Mouse (Mus musculus): ENCODE measurements around the gene A030014E15Rik.
"Not testable (repeated sequence)": the region's sequence is repeated elsewhere in the genome, so short reads cannot be mapped to it uniquely, and the experiment has no call there.

The A030014E15Rik gene

GRCm38 (mm10) chr1:82924650-82925049 is at the start of gene A030014E15Rik:
Gene A030014E15Rik (plus strand): TSS chr1:82924917.
- DNase-seq (ENCODE audit: low spot score in 2 of 2), result no peak

- DNase-seq (ENCODE audit: low spot score in 2 of 2), result no peak
These were observed 45.5 kb upstream of the A030014E15Rik start for GRCm38 (mm10) chr1:82879172-82879571.

DNA sequence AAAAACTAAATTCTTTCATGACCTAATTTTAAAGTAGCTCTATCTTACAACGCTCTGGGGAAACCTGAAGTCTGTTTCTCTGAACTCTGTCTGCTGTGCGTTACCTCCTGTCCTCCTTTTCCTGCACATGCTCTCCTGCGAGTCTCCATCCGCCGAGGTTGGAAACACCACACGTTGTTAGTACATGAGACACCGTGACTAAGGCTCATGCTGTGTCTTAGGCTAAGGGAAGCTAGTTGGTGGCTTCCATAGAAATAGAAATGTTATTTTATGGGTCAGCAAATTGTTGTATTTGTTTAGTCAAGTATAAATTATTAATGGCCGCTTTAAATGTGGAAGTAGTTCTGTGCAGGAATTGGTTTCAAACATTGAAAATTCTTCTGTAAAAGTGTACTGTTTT is 44.5 kb upstream of the A030014E15Rik start:
- no peak for DNase-seq (ENCODE audit: low spot score in 2 of 2)

- no peak for DNase-seq (ENCODE audit: low spot score in 2 of 2)
These were observed 31.4 kb upstream of the A030014E15Rik start for GRCm38 (mm10) chr1:82893269-82893668.

DNA sequence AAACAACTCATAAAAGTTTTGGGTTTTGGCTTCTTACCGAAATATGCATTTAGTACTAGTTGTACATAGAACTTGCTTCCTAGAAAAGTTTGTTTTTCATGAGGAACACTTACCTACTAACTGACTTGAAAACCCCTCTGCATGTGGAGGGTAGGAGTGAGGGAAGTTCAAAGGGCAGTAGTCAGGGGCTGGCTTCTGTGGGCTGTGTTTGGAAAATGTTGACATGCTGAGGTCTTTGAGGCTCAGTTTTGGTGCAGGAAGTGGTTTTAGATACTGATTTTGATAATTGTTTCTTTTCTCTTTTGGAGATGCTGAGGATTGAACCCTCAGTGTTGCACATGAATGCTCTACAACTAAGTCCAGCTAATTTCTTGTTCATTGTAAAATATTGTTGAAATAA is 24.1 kb upstream of the A030014E15Rik start:
- no peak for DNase-seq (ENCODE audit: low spot score in 2 of 2)

- DNase-seq (ENCODE audit: low spot score in 2 of 2), result no peak
These were observed 23.5 kb upstream of the A030014E15Rik start for GRCm38 (mm10) chr1:82901201-82901600.

GRCm38 (mm10) chr1:82905886-82906285 is 18.8 kb upstream of the A030014E15Rik start:
- no peak for DNase-seq (ENCODE audit: low spot score in 2 of 2)

- DNase-seq (ENCODE audit: low spot score in 2 of 2), result no peak
These were observed 11.7 kb upstream of the A030014E15Rik start, which contains the start of gene A030005L19Rik for GRCm38 (mm10) chr1:82913025-82913424. Gene A030005L19Rik (plus strand): TSS chr1:82913325.

GRCm38 (mm10) chr1:82913434-82913833 is 11.3 kb upstream of the A030014E15Rik start:
- DNase-seq (ENCODE audit: low spot score in 2 of 2), result not testable (repeated sequence)

DNA sequence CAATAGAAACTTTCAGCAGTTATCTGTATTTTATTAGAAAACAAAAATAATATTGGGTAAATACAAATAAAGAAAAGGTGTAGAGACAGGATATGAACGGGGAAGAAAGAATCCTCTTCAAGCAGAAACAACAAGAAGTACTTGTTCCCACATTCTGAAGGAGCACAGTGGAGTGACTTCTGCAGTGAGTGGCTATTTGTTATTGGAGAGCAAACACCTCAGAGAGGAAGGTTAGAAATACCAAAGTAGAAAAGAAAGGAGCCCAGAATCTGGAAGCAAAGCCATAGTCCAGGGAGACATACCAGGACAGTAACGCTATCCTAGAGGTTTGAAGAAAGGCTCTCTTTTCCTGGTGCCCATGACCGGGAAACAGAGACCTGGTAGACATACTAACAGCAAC is 5.8 kb downstream of the A030014E15Rik start:
- DNase-seq (ENCODE audit: low spot score in 2 of 2), result not testable (repeated sequence)

- DNase-seq (ENCODE audit: low spot score in 2 of 2), result not testable (repeated sequence)
These were observed 6.6 kb downstream of the A030014E15Rik start, which contains the start of gene Gm6217 for GRCm38 (mm10) chr1:82931326-82931725. Gene Gm6217 (minus strand): TSS chr1:82931399.

DNA sequence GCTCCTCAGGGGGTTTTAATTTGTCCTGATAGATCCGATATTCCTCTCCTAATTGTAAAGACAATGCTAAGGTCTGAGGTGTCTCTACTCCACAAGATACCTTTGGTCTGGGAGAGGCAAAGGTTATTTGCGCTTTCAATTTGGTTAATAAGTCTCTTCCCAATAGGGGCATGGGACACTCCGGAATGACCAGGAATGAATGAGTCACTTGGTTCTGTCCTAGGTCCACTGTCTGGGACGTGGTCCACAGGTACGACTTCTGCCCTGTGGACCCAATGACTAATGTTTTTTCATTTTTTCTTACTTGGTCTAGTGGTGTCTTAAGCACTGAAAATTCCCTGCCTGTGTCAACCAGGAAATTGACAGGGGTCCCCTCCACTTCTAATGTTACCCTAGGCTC is 13.9 kb downstream of the A030014E15Rik start:
- no peak for DNase-seq (ENCODE audit: low spot score in 2 of 2)

GRCm38 (mm10) chr1:82942505-82942904 is 17.8 kb downstream of the A030014E15Rik start:
- not testable (repeated sequence) for DNase-seq (ENCODE audit: low spot score in 2 of 2)

DNA sequence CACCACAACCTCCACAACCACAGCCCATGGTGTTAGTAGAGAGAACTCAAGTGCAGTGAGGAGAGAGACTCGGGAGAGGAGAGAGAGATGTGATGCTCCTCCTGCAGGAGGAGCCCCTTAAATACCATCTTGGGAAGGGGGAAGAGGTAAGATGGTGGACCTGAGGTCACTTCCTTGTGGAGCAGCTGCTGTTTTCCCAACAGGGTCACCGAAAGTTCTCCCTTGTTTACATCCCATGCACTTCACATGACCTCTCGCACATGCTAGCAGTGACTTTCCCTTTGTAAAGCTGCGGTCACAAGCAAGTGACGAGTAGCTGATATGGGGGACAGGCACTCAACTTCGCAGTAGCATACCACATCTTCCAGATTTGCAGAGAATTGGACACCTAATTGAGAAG is 18.6 kb downstream of the A030014E15Rik start, which contains the start of gene A030003K21Rik:
Gene A030003K21Rik, minus strand, starts transcription at position 94 of the 400 bp plus-strand sequence.
- DNase-seq (ENCODE audit: low spot score in 2 of 2), result not testable (repeated sequence)

- not testable (repeated sequence) for DNase-seq (ENCODE audit: low spot score in 2 of 2)
These were observed 21.3 kb downstream of the A030014E15Rik start for GRCm38 (mm10) chr1:82946029-82946428.

- DNase-seq (ENCODE audit: low spot score in 2 of 2), result no peak
These were observed 23.9 kb downstream of the A030014E15Rik start for GRCm38 (mm10) chr1:82948601-82949000.

GRCm38 (mm10) chr1:82955913-82956312 is 31.2 kb downstream of the A030014E15Rik start, which contains the start of gene Gm7544:
Gene Gm7544 (minus strand): TSS chr1:82956013.
- not testable (repeated sequence) for DNase-seq (ENCODE audit: low spot score in 2 of 2)

DNA sequence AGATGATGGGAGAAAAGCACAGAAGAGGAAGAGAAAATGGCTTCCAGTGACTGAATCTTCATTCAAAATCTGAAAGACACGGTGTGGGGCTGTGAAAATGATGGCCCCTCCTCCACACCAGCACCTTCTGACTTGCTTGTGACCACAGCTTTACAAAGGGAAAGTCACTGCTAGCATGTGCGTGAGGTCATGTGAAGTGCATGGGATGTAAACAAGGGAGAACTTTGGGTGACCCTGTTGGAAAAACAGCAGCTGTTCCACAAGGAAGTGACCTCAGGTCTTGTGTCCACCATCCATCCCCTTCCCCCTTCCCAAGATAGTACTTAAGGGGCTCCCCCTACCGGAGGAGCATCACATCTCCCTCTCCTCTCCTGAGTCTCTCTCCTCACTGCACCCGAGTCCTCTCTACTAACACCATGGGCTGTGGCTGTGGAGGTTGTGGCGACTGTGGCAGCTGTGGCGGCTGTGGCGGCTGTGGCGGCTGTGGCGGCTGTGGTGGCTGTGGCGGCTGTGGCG is 35.2 kb downstream of the A030014E15Rik start, which contains the start of gene Gm47955:
Gene Gm47955, plus strand, starts transcription at position 417 of the 516 bp plus-strand sequence.
- no peak for DNase-seq (ENCODE audit: low spot score in 2 of 2)

- no peak for DNase-seq (ENCODE audit: low spot score in 2 of 2)
These were observed 41.7 kb downstream of the A030014E15Rik start for GRCm38 (mm10) chr1:82966413-82966812.

DNA sequence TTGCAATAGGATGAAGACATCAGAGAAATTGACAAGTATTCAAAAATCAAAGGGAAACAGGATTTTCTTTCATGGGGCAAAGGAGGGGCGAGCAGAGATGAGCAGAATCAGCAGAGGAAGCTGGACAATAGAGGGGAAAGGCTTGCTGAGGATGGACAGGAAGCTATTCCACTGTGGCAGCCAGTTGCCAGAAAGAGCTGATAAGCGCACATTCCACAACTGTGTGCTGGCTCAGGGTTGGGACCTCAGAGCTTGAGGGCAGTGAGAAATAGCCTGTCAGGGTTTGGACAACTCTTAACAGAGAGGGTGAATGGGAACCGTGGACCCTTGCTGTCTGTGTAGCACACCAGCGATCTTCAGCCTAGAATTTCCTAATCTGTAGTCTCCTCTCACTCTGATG is 47.3 kb downstream of the A030014E15Rik start:
- no peak for DNase-seq (ENCODE audit: low spot score in 2 of 2)

DNA sequence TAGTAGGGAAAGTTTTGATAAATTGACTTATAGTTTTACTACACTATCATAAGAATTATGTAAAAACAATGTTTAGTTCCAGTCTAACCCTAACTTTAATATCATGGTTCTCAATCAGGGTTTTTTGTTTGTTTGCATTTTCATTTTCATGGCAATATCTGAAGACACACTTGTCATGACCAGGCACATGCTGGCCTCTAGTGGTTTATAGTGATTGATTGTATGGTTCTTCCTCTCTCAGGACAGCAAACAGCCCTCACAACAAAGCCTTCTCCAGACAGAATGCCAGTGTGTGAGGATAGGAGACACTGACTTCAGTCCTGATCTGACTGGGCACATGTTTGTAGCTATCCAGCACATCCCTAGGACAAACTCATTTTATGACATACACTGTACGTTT is 48.5 kb downstream of the A030014E15Rik start:
- no peak for DNase-seq (ENCODE audit: low spot score in 2 of 2)

DNA sequence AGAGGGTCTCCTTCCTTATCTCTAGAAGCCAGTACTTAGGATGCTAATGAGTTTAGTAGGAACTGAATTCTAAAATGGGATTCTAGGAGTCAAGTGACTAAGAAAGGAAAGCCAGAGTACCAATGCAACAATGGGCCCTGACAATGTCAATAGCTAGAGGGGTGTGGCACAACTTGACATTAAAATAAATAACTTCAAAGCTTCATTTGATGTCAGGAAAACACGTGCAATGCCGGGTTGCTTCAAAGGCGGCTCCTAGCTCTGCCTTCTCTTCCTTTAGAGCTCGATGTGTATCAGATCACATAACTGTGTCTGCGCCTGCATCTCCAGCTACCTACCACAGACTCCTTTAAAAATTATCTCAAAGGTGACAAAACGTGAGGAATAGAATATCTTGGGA is 49.2 kb downstream of the A030014E15Rik start:
- no peak for DNase-seq (ENCODE audit: low spot score in 2 of 2)

- DNase-seq (ENCODE audit: low spot score in 2 of 2), result no peak
These were observed 49.6 kb downstream of the A030014E15Rik start for GRCm38 (mm10) chr1:82974342-82974741.
